Comparison of ENCODE assay signal across 14 mouse cellular contexts in the genomic region with DNA sequence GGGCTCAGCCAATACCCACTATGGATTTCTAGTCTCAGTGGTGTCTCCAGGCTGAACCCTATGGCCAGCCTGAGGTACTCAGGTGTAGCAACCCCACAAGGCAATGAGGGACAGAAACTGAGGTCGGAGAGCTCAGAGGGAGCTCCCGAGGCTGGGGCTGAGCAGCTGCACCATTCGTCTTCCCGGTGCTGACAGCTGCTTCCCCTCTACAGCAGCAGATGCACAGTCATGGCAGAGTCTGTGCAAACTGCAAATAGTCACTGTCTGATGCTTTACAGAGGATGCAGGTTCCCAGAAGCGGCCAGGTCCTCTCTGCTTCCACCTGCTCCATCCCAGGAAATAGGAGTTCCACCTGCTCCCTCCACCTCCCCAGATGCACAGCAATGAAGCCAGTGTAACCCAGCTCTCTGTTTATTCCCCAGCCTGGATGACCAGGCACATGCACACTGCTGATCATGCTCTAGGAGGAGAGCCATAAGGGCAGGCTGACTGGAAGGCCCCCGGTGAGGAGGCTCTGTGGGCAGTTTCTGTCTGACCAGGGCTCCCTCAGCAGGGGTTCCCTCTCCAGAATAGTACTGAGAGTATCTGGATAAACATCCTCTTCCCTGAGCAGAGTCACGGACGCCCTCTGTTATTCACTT. TPM values are rescaled to one million over a fixed set of nuclear protein-coding genes. Genes with fewer than 3 reads are reported as not detected.
DNase-seq lines count a peak whose midpoint lies in the region; ATAC-seq and TF ChIP-seq lines count a peak whose summit lies in the region.
"Had no signal": no experiment of that assay in that cellular context is flagged by ENCODE, and none has a peak within 500 bp of the region (broad histone marks: within the 10 kb centered on the region; RNA-seq: fewer than 3 reads in every experiment).

No protein-coding gene starts in this region.

- H3K9ac ChIP-seq in forebrain, embryonic 14.5 days (ENCODE audit: low read length): no peak overlapping the region
- H3K9ac ChIP-seq in forebrain, embryonic 16.5 days (replicated peaks; ENCODE audit: low read depth, low read length): no peak overlapping the region
- H3K9ac ChIP-seq in hindbrain, postnatal 0 days (replicated peaks; ENCODE audit: low read length): no peak overlapping the region
- H3K9ac ChIP-seq: liver, embryonic 12.5 days had no signal

- TF ChIP-seq CTCF in hindbrain, postnatal 0 days (IDR thresholded peaks at IDR 0.05; ENCODE audit: low read depth): no peak

- H3K4me3 ChIP-seq in forebrain, embryonic 14.5 days (ENCODE audit: low read depth, low read length): no peak overlapping the region
- H3K4me3 ChIP-seq in forebrain, embryonic 16.5 days (replicated peaks; ENCODE audit: low read length): no peak overlapping the region
- no peak overlapping the region for H3K4me3 ChIP-seq in hindbrain, postnatal 0 days (ENCODE audit: low read length)
- H3K4me3 ChIP-seq: liver, embryonic 12.5 days had no signal

- no peaks in the 10 kb centered on the region for H3K9me3 ChIP-seq in forebrain, embryonic 14.5 days (replicated peaks; ENCODE audit: control insufficient read depth, low read length)
- H3K9me3 ChIP-seq in forebrain, embryonic 16.5 days (ENCODE audit: control insufficient read depth, low read length): no peaks in the 10 kb centered on the region
- no peaks in the 10 kb centered on the region for H3K9me3 ChIP-seq in hindbrain, postnatal 0 days (ENCODE audit: low read length)
- H3K9me3 ChIP-seq: liver, embryonic 12.5 days had no signal

- DNase-seq in forebrain, embryonic 14.5 days (ENCODE audit: low spot score): no peak
- peak; percentile 40 for DNase-seq in right cerebral cortex, adult 18-20 months
- no peak for DNase-seq in right cerebral cortex, postnatal 4 days
- no peak for DNase-seq in hindbrain, postnatal 0 days (ENCODE audit: low spot score)
- no peak for DNase-seq in testis, postnatal 14 days (ENCODE audit: low spot score)
- no peak for DNase-seq in liver
- DNase-seq in thymus, postnatal 25 days: no peak
- DNase-seq: adrenal gland, postnatal 36 days; cerebellum, adult 18-20 months; gastrocnemius, postnatal 36 days; kidney, adult 8-10 months; lung, postnatal 36 days had no signal

- 58% methylated on average over 8 of the region's 8 CpGs for WGBS in forebrain, embryonic 14.5 days
- WGBS in forebrain, embryonic 16.5 days: 50% methylated on average over 8 of the region's 8 CpGs
- WGBS in hindbrain, postnatal 0 days: 39% methylated on average over 8 of the region's 8 CpGs

- no peak overlapping the region for H3K27ac ChIP-seq in forebrain, embryonic 14.5 days (ENCODE audit: low read depth, low read length)
- H3K27ac ChIP-seq in forebrain, embryonic 16.5 days (ENCODE audit: low read length): no peak overlapping the region
- no peak overlapping the region for H3K27ac ChIP-seq in hindbrain, postnatal 0 days
- H3K27ac ChIP-seq: liver, embryonic 12.5 days had no signal

- no peaks in the 10 kb centered on the region for H3K36me3 ChIP-seq in forebrain, embryonic 14.5 days (ENCODE audit: control insufficient read depth, insufficient read depth, low read length)
- H3K36me3 ChIP-seq in forebrain, embryonic 16.5 days (ENCODE audit: control insufficient read depth, insufficient read depth): no peaks in the 10 kb centered on the region
- no peaks in the 10 kb centered on the region for H3K36me3 ChIP-seq in hindbrain, postnatal 0 days (ENCODE audit: insufficient read depth, low read length)
- H3K36me3 ChIP-seq: liver, embryonic 12.5 days had no signal

- no peaks in the 10 kb centered on the region for H3K27me3 ChIP-seq in forebrain, embryonic 14.5 days (replicated peaks; ENCODE audit: control insufficient read depth, insufficient read depth, low read length)
- H3K27me3 ChIP-seq in forebrain, embryonic 16.5 days (replicated peaks; ENCODE audit: control insufficient read depth, insufficient read depth, low read length): no peaks in the 10 kb centered on the region
- no peaks in the 10 kb centered on the region for H3K27me3 ChIP-seq in hindbrain, postnatal 0 days (ENCODE audit: insufficient read depth, low read length)
- H3K27me3 ChIP-seq: liver, embryonic 12.5 days had no signal

- H3K4me2 ChIP-seq in forebrain, embryonic 14.5 days (ENCODE audit: low read length): no peak overlapping the region
- H3K4me2 ChIP-seq in forebrain, embryonic 16.5 days (ENCODE audit: low read length): no peak overlapping the region
- no peak overlapping the region for H3K4me2 ChIP-seq in hindbrain, postnatal 0 days (ENCODE audit: low read depth, low read length)
- H3K4me2 ChIP-seq: liver, embryonic 12.5 days had no signal

- no peaks in the 10 kb centered on the region for H3K4me1 ChIP-seq in forebrain, embryonic 14.5 days (ENCODE audit: control insufficient read depth, insufficient read depth, low read length)
- H3K4me1 ChIP-seq in forebrain, embryonic 16.5 days (replicated peaks; ENCODE audit: control insufficient read depth, insufficient read depth, low read length): no peaks in the 10 kb centered on the region
- no peaks in the 10 kb centered on the region for H3K4me1 ChIP-seq in hindbrain, postnatal 0 days (ENCODE audit: insufficient read depth, low read length)
- H3K4me1 ChIP-seq: liver, embryonic 12.5 days had no signal

- ATAC-seq in forebrain, embryonic 14.5 days: 0 out of 2 replicates have a peak, but pooled peaks have one; percentile 29
- ATAC-seq in forebrain, embryonic 16.5 days: no peak
- ATAC-seq in hindbrain, postnatal 0 days: peak; percentile 55; the same call in 1 of the 2 replicates
- ATAC-seq: liver, embryonic 12.5 days had no signal

RNA-seq across cellular contexts. Expression of a gene that starts 27.4 kb away (rescaled TPM):
- polyA plus RNA-seq in forebrain, embryonic 14.5 days (2014; fragmentation: Nextera tagmentation; extraction: Ambion mirVana): 2.1 and 3.2 TPM in 2 replicates
- polyA plus RNA-seq in forebrain, embryonic 16.5 days (2015; fragmentation: Nextera tagmentation; extraction: Ambion mirVana): 0.98 and 1.2 TPM in 2 replicates
- total RNA-seq in hindbrain, postnatal 0 days (2014; rRNA removed): 0.68 and 0.73 TPM in 2 replicates
- 3.4 and 3.7 TPM in 2 replicates for polyA plus RNA-seq in hindbrain, postnatal 0 days (2015; fragmentation: Nextera tagmentation; extraction: Ambion mirVana)

RNA-seq across cellular contexts. Expression of a gene that starts 58.7 kb away (rescaled TPM):
- polyA plus RNA-seq in forebrain, embryonic 14.5 days (2014; fragmentation: Nextera tagmentation; extraction: Ambion mirVana): 0.52 and 0.70 TPM in 2 replicates
- 0.39 and 0.53 TPM in 2 replicates for polyA plus RNA-seq in forebrain, embryonic 16.5 days (2015; fragmentation: Nextera tagmentation; extraction: Ambion mirVana)
- total RNA-seq in hindbrain, postnatal 0 days (2014; rRNA removed): 1.6 and 3.3 TPM in 2 replicates
- 1.2 and 1.6 TPM in 2 replicates for polyA plus RNA-seq in hindbrain, postnatal 0 days (2015; fragmentation: Nextera tagmentation; extraction: Ambion mirVana)
